Mouse (Mus musculus) ovary, postnatal 36 days (tissue): Measurements from ENCODE around the gene Nlrp3.
"Not testable (repeated sequence)": the region's sequence is repeated elsewhere in the genome, so short reads cannot be mapped to it uniquely, and the experiment has no call there.

ENCODE experiments used
- DNase-seq: peaks from one replicate; pipeline ENCODE4 v3.0.0; 2022; ENCODE audit warnings: low spot score, mixed read lengths

Gene Nlrp3

GRCm38 (mm10) chr11:59537218-59538130 lies 3.9 kb upstream of the Nlrp3 start:
- peak; percentile 41 for DNase-seq

DNA sequence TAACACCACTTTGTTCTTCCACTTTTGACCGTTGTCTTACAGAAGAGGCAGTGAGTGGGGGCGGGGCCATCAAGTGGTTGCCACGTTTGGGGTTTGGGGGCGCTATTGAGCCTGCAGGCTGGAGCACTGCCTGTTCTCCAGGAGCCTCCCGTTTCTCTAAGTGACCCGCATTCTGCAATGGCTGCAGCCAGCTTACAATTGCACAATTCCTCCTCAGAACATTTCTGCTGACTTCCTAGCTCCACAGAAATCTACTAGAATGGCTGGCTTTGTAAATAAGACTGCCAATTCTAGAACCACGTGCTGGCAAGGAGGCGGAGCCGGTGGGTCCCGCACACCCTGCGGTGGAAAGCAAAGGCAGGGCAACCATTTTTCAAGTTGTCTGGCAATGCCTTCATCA lies 3.0 kb upstream of the Nlrp3 start:
- DNase-seq = peak; percentile 75

- DNase-seq = no peak
Measured at GRCm38 (mm10) chr11:59540123-59540522, 1.2 kb upstream of the Nlrp3 start.

DNA sequence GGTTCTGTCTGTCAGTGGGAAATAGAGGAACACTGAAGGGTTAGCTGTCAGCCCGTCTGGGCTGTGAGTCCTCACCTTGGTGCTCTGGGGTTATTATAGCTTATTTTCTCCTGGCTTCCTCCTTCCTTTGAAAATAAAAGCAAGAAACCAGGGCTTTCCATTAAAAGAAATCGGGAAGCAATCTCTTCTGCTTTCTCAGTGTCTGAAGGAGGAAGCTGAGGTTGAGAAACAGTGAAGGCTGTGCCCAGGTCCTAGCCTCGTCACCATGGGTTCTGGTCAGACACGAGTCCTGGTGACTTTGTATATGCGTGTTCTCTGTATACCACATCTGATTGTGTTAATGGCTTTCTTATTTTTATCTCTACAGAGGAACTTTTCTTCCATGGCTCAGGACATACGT lies 1.1 kb downstream of the Nlrp3 start:
- no peak for DNase-seq

DNA sequence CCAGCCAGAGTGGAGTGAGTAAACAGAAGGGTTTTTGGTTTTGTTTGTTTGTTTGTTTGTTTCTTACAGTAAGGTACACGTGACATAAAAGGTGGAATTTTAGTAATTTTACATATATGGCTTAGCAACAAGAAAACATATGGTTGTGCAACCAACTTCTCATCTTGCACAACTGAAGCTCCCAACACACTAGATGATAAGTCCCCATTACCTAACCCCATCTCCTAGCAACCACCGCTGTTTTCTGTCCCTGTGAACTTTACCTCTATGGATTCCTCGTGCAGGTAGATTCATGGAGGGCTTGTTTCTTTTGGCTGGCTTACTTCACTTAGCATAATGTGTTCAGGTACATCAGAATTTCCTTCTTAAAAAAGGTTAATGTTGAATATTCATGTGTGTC lies 2.0 kb downstream of the Nlrp3 start:
- DNase-seq = no peak

- no peak for DNase-seq
Measured at GRCm38 (mm10) chr11:59544005-59544404, 2.6 kb downstream of the Nlrp3 start.

DNA sequence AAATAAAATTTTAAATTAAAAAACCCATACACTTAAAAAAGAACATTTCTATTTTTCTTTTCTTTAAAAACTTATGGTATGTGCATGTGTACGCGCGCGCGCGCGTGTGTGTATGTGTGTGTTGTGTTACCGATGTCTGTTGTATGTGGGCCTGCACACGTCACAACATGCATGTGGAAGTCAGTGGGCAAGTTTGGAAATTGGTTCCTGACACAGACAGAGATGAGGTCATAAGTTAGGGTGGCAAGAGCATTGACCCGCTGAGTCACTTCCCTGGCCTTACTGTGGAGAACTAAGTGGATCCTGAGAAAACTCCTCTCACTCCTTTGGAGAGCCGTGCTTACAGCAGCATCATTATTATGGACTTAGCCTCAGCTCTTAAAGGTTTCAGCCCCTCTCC lies 12.8 kb downstream of the Nlrp3 start:
- no peak for DNase-seq

- no peak for DNase-seq
Measured at GRCm38 (mm10) chr11:59554535-59554934, 13.2 kb downstream of the Nlrp3 start.

DNA sequence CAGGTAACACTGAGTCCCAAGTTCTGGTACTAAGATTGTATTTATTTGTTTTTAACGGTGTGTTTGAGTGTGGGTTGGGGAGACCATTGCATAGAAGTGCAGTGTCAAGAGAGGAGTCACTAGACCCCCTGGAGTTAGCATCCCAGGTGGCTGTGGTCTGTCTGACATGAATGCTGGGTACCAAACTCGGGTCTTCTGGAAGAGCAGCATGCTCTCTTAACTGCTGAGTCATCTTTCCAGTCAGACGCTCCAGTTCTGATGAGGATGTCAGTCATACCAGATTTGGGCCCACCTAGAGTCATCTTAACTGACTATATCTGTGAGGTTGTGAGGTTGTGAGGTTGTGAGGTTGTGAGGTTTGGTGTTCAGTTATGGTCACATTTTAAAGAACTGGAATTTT lies 19.5 kb downstream of the Nlrp3 start:
- no peak for DNase-seq

DNA sequence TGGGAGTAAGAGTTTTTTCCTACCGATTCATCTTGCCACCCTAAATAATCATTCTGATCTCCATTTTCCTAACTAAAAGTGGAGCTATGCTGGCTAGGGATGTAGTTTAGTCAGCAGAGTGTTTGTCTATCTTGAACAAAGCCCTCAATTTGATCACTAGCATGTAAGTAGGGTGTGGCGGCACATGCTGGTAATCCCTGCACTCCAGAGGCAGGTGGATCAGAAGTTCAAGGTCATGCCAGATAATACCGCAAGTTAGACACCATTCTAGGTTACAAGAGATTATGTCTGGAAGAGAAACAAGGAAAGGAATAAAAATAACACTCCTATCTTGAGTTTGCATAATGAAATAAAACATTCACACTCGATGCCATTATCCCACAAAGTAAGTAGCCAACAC lies 21.0 kb downstream of the Nlrp3 start:
- DNase-seq = no peak

DNA sequence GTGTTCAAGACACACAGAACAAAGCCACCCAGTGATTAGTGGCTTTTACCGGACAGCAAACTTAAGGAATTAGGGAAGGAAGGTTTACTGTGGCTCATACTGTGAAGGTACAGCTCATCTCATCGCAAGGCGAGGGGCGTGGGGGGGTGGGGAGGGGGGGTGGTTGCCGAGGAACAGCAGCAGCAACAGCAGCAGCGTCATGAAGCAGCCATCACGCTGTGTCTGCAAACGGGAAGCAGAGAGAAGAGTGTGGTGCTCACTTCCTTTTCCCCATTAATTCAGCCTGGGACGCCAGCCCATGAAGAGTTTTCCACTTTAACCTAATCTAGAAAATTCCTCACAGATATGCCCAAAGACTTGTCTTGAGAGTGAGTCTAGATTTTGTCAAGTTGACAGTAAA lies 21.5 kb downstream of the Nlrp3 start:
- DNase-seq = no peak

DNA sequence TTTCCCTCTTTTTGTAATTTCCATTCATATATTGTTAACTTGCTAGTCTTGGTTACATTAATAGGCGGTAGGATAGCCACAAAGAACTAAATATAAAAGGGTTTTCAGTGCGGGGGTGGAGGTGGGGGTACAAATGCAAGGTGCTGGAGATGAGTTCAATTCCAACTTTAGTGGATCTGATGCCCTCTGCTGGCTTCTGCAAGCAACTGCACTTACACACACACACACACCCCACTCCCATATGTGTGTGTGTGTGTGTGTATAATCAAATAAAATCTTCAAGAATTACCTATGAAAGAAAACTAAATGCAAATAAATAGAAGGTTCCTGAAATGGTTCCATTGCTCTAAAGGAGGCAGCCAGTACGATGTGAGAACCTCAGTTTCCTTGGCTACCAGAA lies 27.9 kb downstream of the Nlrp3 start:
- no peak for DNase-seq

- DNase-seq = no peak
Measured at GRCm38 (mm10) chr11:59575726-59576125, 34.4 kb downstream of the Nlrp3 start.

GRCm38 (mm10) chr11:59576135-59576534 lies 34.8 kb downstream of the Nlrp3 start, which contains the start of gene Olfr222:
Gene Olfr222 (minus strand): TSS chr11:59576235.
- not testable (repeated sequence) for DNase-seq

DNA sequence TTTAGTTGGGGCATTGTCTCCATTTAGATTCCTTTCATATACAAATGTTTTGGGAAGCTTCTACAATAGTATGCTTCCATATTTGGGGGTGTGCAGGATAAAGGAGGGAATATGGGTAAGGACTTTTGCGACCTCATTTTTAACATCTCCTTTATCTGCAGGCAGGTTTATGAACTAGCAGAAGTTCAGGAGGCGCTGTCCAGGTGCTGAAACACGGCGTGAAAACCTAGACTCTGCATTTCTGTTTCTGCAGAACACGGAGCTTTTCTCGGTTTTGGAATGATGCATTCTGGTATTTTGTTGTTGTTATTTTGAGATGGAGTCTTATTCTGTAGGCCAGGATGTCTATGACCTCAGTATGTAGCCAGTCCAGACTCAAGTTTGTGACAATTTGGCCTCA lies 43.2 kb downstream of the Nlrp3 start:
- peak; percentile 32 for DNase-seq

DNA sequence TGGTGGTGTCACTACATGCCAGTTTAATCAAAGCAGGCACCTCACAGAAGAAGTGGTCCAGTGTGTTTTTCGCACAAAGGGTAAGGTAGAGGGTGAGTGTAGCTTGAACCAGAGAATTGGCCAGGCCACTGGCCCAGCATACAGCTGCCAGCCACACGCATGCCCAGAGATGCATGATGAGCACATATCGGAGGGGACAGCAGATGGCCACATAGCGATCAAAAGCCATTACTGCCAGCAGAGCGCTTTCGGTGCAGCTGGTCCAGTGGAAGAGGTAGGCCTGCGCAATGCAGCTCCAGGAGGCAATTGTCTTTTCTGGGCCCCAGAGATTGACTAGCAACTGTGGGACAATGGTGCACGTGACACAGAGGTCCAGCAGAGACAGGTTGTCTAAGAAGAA lies 48.1 kb downstream of the Nlrp3 start:
- DNase-seq = no peak

DNA sequence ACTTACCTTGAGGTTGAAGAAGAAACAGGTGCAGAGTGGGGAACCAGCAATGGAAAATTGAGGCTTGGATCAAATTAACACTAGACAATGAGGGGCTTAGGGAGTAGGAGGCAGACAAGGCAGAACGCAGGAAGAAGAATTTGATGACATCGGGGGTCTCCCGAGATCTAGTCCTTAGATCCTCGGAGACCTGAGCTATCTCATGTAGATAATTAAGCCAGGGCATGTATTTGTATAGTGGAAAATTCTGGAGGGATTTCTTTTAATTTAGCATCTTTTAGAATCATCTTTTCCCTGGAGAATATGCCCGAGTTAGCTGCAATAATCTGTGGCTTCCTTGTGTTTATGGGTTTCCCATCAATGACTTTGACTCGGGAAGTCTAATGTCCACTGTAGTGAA lies 51.8 kb downstream of the Nlrp3 start, which contains the start of gene Olfr223:
Gene Olfr223, minus strand, starts transcription at position 101 of the 400 bp plus-strand sequence.
- DNase-seq = no peak

DNA sequence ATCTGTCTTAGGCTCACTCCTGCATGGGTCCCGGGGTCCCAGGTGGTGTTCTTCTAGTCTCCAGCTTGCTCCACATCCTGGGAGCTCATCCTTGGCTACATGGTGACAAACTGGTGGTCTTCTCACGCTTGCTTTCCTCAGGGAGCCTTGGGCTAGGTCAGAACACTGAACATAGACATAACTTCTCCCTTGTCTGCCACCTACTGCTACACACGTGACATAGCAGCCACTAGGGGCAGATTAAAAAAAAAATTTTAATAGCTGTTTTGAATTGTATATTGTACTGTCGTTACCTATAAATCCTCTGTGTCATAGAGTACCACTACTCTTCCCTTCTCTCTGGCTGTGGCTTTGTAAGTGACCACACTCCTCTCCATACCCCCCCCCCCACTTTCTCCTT lies 54.7 kb downstream of the Nlrp3 start:
- no peak for DNase-seq

DNA sequence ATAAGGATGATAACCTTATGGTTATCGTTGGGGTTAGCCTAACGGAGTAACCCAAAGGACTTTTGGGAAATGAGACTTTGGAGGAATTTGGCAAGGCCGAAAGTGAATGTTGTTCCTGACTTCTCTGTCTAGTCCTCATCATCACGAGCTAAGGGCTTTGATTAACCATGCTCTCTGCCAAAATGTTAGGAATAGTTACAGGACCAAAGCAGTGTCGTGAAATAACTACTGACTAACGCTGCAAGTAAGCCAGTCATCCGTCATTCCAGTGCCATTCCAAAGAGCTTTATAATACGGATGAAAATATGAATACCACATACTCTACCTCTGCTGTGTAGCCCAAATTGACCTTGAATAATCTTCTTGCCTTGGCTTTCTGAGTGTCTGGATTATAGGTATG lies 55.6 kb downstream of the Nlrp3 start:
- DNase-seq = no peak

GRCm38 (mm10) chr11:59599211-59599610 lies 57.8 kb downstream of the Nlrp3 start:
- DNase-seq = no peak

DNA sequence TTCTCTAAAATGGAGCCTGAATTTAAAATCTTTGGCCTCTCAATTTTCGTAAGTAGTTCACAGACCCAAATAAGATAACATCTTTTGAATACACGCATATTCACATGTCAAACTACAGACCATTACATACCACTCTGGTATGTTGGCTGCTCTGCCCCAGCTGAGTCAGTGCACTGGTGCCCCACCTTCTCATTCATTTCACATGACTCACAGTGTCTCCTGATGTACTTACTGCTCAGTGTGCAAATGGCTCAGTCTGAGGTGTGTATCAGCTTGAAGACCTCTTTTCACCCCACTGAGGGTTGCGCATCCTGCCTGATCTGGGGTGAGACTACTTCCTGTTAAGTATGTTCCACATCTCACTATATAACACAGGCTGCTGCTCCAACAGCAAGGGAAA lies 59.5 kb downstream of the Nlrp3 start:
- DNase-seq = no peak

- no peak for DNase-seq
Measured at GRCm38 (mm10) chr11:59602287-59602686, 60.9 kb downstream of the Nlrp3 start.

DNA sequence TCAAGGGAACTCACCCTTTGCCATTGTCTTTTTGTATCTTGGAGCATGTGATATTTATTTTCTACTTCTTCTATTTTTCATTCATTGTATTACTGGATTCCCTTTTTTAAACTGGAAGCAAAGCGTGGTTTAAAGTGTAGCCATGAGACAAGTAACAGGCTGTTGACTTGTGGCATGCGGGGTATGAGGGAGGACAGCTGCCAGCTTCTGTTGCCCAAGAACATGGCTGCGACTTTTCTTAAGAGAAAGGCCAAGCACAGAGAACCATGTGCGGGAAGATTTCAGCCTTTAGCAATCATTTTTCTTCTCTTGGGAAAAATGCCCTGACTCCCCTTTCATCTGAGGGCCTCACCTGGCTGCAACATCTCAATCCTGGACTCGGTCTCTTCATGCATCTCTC lies 70.3 kb downstream of the Nlrp3 start:
- DNase-seq = no peak

DNA sequence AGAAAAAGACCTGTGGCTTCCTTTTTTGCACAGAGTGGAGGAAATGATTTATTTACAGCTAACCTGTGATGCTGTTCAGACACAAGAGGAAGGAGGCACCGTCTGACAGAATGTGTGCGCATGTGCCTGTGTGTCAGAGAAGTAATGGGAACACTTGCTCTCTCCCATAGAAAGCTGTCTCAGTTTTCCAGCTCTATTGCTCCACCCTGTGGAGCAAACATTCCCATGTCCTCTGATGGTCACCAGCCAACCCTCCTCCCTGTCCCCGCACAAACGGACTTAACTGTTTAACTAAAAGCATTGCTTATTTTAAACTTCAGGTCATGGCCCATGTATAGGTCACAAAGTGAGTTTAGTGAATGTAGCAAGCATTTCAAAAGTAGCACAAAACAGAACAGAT lies 72.8 kb downstream of the Nlrp3 start:
- DNase-seq = peak; percentile 29
